Mouse (Mus musculus): ENCODE results near the gene Tsen34. TPM values are rescaled to one million over a fixed set of nuclear protein-coding genes. Genes with fewer than 3 reads are reported as not detected.
A peak's percentile ranks its signal among the peaks of the same experiment; 100 is the strongest.

Tsen34 gene
- total and polyA plus RNA-seq, 3 experiments = 16.0 to 21.7 TPM; not detected in 1

DNA sequence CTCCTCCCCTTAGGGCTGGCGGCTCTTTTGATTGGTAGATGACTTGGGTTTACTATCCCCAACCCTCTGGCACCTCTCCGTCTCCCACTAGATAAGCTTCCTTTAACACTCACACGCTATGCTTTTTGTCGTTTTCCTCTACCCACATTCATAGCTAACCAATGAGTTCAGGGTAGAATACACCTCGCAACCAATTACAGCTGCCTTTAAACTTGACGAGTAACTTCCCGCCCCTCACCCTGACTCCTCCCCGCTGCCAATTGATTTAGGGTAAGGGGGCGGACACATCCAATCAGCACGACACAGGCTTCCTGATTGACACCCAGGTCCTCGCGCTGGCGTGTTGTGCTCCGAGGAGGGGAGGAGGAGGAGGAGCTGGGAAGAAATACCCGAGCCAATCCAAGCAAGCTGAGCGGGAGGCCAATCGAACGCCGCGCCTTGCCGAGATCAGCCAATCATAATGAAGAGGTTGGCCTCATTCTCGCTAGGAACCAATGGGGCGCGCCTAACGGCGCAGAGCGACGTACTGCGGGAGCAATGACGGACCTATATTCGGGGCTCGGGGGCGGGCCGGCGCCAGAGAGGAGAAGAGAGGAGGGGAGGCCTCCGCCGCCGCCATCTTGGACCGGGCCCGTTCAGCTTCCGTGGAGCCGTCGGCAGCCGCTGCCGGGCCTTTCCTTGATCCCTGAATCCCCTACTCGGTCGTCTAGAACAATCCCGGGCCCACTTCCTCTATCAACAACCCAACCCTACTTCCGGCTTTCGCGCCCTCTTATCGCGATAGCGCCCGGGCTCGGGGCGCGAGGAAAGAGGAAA lies 47.8 kb upstream of the Tsen34 start, which contains the start of gene Cnot3 (continued):
- TF ChIP-seq USF2 (IDR thresholded peaks at IDR 0.05; ENCODE audit: borderline replicate concordance in 1 of 2, insufficient read depth in 1 of 2, low read depth in 1 of 2, low read length in 2 of 2) (no peak), ZNF384 (IDR thresholded peaks at IDR 0.05; ENCODE audit: low read depth, low read length) (no peak; the same call in 1 of the 2 replicates), HCFC1 (IDR thresholded peaks at IDR 0.05; ENCODE audit: low read depth, low read length) (peak; percentile 75), CHD1 (IDR thresholded peaks at IDR 0.05; ENCODE audit: low read depth, low read length) (no peak), E2F4 (IDR thresholded peaks at IDR 0.05; ENCODE audit: borderline replicate concordance, low read depth, low read length) (no peak), MXI1 (IDR thresholded peaks at IDR 0.05; ENCODE audit: low read depth, low read length) (peak; percentile 8), NELFE (IDR thresholded peaks at IDR 0.05; ENCODE audit: low read depth, low read length) (peak; percentile 72), NRF1 (IDR thresholded peaks at IDR 0.05; ENCODE audit: insufficient read depth, low read depth, low read length, poor library complexity, severe bottlenecking) (peak; percentile 38; the same call in 1 of the 2 replicates), POLR2AphosphoS2 (IDR thresholded peaks at IDR 0.05; ENCODE audit: low read length) (no peak; the same call in 1 of the 2 replicates), MAX (IDR thresholded peaks at IDR 0.05; ENCODE audit: low read length) (no peak), POLR2A (IDR thresholded peaks at IDR 0.05; ENCODE audit: control insufficient read depth in 1 of 2, insufficient read depth in 1 of 2, low read depth in 1 of 2, low read length in 2 of 2, poor library complexity in 1 of 2) (peak; percentile 36 to 76; a peak in 3 of 4 replicates), SMC3 (IDR thresholded peaks at IDR 0.05; ENCODE audit: low read depth, low read length) (no peak), TCF12 (IDR thresholded peaks at IDR 0.05; ENCODE audit: low read depth, low read length) (peak; percentile 37; the same call in 1 of the 2 replicates)

DNA sequence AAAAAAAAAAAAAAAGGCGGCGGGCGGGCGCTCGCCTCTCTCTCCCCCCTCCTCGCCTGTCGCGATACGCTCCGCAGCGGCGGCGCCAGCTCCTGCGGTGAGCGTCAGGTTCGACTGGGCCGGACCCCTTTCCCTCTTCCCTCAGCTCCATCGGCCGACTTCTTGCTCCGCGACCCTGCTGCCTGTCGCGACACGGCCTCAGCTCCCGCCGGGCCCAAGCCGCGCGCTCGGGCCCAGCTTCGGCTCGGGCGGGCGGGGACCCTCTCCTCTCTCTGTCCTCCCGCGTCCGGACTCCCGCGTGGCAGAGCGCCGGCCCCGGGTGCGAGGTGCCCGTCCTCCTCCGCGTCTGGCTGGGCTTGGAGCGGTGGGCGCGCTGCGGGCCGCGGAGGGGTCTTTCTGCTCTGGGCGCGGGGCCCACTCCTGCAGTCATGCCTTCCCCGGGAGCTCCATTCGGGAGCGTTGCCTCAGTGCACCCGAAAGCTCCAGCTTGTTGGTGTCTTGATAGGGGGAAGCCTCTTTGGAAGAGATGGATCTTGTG lies 47.1 kb upstream of the Tsen34 start:
- H3K4me3 ChIP-seq (ENCODE audit: control insufficient read depth in 1 of 2, insufficient read depth in 1 of 2, low read depth in 2 of 2, low read length in 2 of 2) = peak overlapping the region; percentile 79 to 89
- no peak for DNase-seq (ENCODE audit: low read depth, low spot score)
- peaks cover 3 to 36% of the 10 kb centered on the region in 2 experiments for H3K4me1 ChIP-seq (ENCODE audit: control insufficient read depth in 1 of 2, insufficient read depth in 2 of 2, low read length in 2 of 2)
- no peaks in the 10 kb centered on the region for H3K27me3 ChIP-seq (ENCODE audit: control insufficient read depth in 1 of 2, insufficient read depth in 2 of 2, low read length in 2 of 2)
- peak overlapping the region; percentile 93 for H3K9ac ChIP-seq (ENCODE audit: control insufficient read depth, low read depth, low read length, poor library complexity, severe bottlenecking)
- peaks cover 40% of the 10 kb centered on the region for H3K79me2 ChIP-seq (ENCODE audit: control insufficient read depth, insufficient read depth, low read length, poor library complexity)
- peak overlapping the region; percentile 100 for H3K27ac ChIP-seq (ENCODE audit: control insufficient read depth, low read depth, low read length)
- peak; percentile 63 to 70; a peak in 3 of 4 replicates for TF ChIP-seq POLR2A (IDR thresholded peaks at IDR 0.05; ENCODE audit: control insufficient read depth in 1 of 2, insufficient read depth in 1 of 2, low read depth in 1 of 2, low read length in 2 of 2, poor library complexity in 1 of 2)
- TF ChIP-seq CTCF (IDR thresholded peaks at IDR 0.05 in 2 of 3, conservative IDR thresholded peaks at IDR 0.05 in 1 of 3; ENCODE audit: control insufficient read depth in 1 of 3, insufficient read depth in 1 of 3, low read depth in 2 of 3, low read length in 3 of 3, poor library complexity in 1 of 3, severe bottlenecking in 1 of 3) = no peak
- TF ChIP-seq EP300 (IDR thresholded peaks at IDR 0.05; ENCODE audit: low read depth in 1 of 2, low read length in 2 of 2) = no peak
- no peak for TF ChIP-seq GATA1 (IDR thresholded peaks at IDR 0.05; ENCODE audit: low read depth, low read length)
- TF ChIP-seq MAZ (IDR thresholded peaks at IDR 0.05; ENCODE audit: low read depth, low read length) = peak; percentile 76; the same call in 1 of the 2 replicates
- peak; percentile 97; the same call in 1 of the 2 replicates for TF ChIP-seq ZNF384 (IDR thresholded peaks at IDR 0.05; ENCODE audit: low read depth, low read length)
- TF ChIP-seq NELFE (IDR thresholded peaks at IDR 0.05; ENCODE audit: low read depth, low read length) = peak; percentile 64; the same call in 1 of the 2 replicates
- TF ChIP-seq MYC (IDR thresholded peaks at IDR 0.05; ENCODE audit: low read depth, low read length) = 0 out of 2 replicates have a peak, but pooled peaks have one; percentile 31
- no peak for TF ChIP-seq POLR2AphosphoS5 (IDR thresholded peaks at IDR 0.05; ENCODE audit: borderline replicate concordance, low read depth, low read length)
- peak; percentile 40; the same call in 1 of the 2 replicates for TF ChIP-seq CHD1 (IDR thresholded peaks at IDR 0.05; ENCODE audit: low read depth, low read length)
- H3K36me3 ChIP-seq (ENCODE audit: control insufficient read depth in 1 of 2, insufficient read depth in 2 of 2, low read length in 2 of 2) = peaks cover 4 to 37% of the 10 kb centered on the region in 2 experiments
- no peaks in the 10 kb centered on the region for H3K9me3 ChIP-seq (replicated peaks; ENCODE audit: insufficient read depth, low read length)

Data from MEL (cell line).